Mouse (Mus musculus): ENCODE measurements at regions not wholly inside any gene's neighbourhood (a gene's known extent, or its start where the extent isn't known, plus 50 kb on each side); places are given as distances from the start of the nearest gene placed in this dataset.
"Not testable (repeated sequence)": the region's sequence is repeated elsewhere in the genome, so short reads cannot be mapped to it uniquely, and the experiment has no call there.

DNA sequence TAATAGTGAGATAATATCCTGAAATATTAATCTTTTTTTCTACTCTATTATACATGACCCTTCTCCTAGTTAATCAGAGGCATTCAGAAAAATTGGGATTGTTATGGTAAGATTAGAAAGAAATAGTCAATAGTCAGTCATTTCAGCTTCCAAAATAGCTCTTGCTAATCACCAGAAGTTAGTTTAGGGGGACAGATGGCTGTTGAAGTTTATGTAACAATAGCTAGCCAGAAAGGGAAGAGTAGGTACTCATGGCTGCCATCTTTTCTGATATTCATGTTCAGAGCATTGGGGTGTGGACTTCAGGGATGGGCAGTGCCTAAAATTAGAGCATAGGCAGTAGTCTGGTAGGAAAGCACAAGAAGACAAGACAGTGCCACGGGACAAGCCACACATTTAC lies 306.8 kb upstream of the Ercc4 start:
- WGBS = 63% methylated on average over 1 of the region's 1 CpGs
- ATAC-seq (replicated peaks; ENCODE audit: low FRiP score, low TSS enrichment, low read depth) (no peak), DNase-seq (ENCODE audit: low spot score) (no peak)
- Histone ChIP-seq H3K9me3 (ENCODE audit: control insufficient read depth, low read length) (no peaks in the 10 kb centered on the region), H3K4me3 (ENCODE audit: low read depth, low read length) (no peak overlapping the region), H3K36me3 (ENCODE audit: control insufficient read depth, insufficient read depth, low read length) (no peaks in the 10 kb centered on the region), H3K9ac (ENCODE audit: low read length) (no peak overlapping the region), H3K4me2 (ENCODE audit: low read length) (no peak overlapping the region), H3K27me3 (replicated peaks; ENCODE audit: control insufficient read depth, insufficient read depth, low read length) (no peaks in the 10 kb centered on the region), H3K27ac (ENCODE audit: low read depth) (no peak overlapping the region), H3K4me1 (replicated peaks; ENCODE audit: control insufficient read depth, insufficient read depth, low read length) (no peaks in the 10 kb centered on the region)

DNA sequence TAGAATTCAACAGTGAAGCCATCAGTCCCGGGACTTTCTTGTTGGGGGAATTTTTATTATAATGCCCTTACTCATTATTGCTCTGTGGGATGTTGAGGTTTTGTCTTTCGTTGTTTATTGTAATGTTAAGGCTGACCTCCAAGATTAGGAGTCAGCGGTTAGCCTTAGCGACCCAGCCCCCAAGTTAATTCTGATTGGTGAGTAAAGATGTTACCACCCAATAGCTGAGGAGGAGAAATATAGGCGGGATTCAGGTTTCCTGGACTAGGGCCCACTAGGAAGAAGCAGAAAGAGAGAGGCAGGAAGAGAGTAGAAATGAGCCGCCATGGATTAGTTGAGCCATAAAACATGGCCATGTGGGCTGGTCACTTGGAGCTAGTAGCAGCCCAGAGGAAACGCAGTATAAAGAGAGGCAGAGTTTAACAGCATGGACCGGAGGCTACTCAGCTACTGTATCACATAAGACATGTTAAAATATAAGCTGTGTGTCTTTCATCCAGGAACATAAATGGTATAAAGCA lies 302.1 kb upstream of the Ercc4 start:
- no peaks in the 10 kb centered on the region for H3K27me3 ChIP-seq (replicated peaks; ENCODE audit: control insufficient read depth, insufficient read depth, low read length)
- H3K9me3 ChIP-seq (ENCODE audit: control insufficient read depth, low read length) = no peaks in the 10 kb centered on the region
- H3K4me1 ChIP-seq (replicated peaks; ENCODE audit: control insufficient read depth, insufficient read depth, low read length) = no peaks in the 10 kb centered on the region
- H3K9ac ChIP-seq (ENCODE audit: low read length) = no peak overlapping the region
- H3K27ac ChIP-seq (ENCODE audit: low read depth) = no peak overlapping the region
- H3K4me2 ChIP-seq (ENCODE audit: low read length) = no peak overlapping the region
- DNase-seq (ENCODE audit: low spot score) = no peak
- H3K36me3 ChIP-seq (ENCODE audit: control insufficient read depth, insufficient read depth, low read length) = no peaks in the 10 kb centered on the region
- H3K4me3 ChIP-seq (ENCODE audit: low read depth, low read length) = no peak overlapping the region
- ATAC-seq (replicated peaks; ENCODE audit: low FRiP score, low TSS enrichment, low read depth) = no peak
- 49% methylated on average over 8 of the region's 8 CpGs for WGBS

DNA sequence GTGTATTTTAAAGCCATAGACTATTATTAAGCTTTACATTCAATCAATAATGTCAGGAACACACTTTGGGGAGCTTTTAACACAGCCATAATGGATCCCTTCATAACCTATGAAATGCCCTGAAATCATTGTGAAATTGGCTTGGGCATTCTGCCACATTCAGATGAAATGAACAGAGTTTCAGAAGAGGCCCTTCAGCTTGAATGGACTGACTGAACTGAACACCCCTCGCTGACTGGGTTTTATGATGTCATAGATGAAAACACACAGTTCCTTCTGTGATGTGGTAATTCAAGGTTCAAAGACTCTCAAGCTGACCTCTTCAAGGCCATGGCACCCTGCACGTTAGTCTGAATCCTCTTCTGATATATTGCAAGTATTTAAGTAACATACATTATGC lies 298.4 kb upstream of the Ercc4 start:
- no peaks in the 10 kb centered on the region for H3K27me3 ChIP-seq (replicated peaks; ENCODE audit: control insufficient read depth, insufficient read depth, low read length)
- ATAC-seq (replicated peaks; ENCODE audit: low FRiP score, low TSS enrichment, low read depth) (no peak), DNase-seq (ENCODE audit: low spot score) (no peak)
- H3K4me3 ChIP-seq (ENCODE audit: low read depth, low read length) = no peak overlapping the region
- H3K9me3 ChIP-seq (ENCODE audit: control insufficient read depth, low read length) = no peaks in the 10 kb centered on the region
- H3K4me1 ChIP-seq (replicated peaks; ENCODE audit: control insufficient read depth, insufficient read depth, low read length) = no peaks in the 10 kb centered on the region
- H3K27ac ChIP-seq (ENCODE audit: low read depth) = no peak overlapping the region
- H3K4me2 ChIP-seq (ENCODE audit: low read length) = no peak overlapping the region
- 57% methylated on average over 2 of the region's 2 CpGs for whole genome bisulfite sequencing
- no peak overlapping the region for H3K9ac ChIP-seq (ENCODE audit: low read length)
- no peaks in the 10 kb centered on the region for H3K36me3 ChIP-seq (ENCODE audit: control insufficient read depth, insufficient read depth, low read length)

DNA sequence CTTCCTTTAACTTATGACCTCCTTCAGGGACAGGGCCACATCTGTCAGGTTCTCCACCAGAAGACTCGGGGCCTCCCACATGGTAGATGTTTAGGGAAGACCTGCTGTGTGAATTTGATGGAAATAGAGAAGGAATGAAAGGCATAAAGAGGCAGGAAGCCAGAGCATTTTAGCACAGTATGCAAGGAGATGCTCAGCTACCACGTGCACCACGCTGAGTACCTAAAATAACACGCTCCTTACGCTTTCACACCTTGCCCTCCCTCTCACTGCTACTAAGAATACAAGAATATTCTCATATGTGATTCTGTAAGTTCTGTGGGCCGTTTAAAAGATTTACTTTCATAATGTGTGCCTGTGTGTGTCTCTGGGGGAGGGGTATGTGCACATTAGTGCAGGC lies 284.8 kb upstream of the Ercc4 start:
- ATAC-seq (replicated peaks; ENCODE audit: low FRiP score, low TSS enrichment, low read depth) (no peak), DNase-seq (ENCODE audit: low spot score) (no peak)
- 82% methylated on average over 6 of the region's 6 CpGs for WGBS
- Histone ChIP-seq H3K9ac (ENCODE audit: low read length) (no peak overlapping the region), H3K27me3 (replicated peaks; ENCODE audit: control insufficient read depth, insufficient read depth, low read length) (no peaks in the 10 kb centered on the region), H3K4me2 (ENCODE audit: low read length) (no peak overlapping the region), H3K27ac (ENCODE audit: low read depth) (no peak overlapping the region), H3K9me3 (ENCODE audit: control insufficient read depth, low read length) (no peaks in the 10 kb centered on the region), H3K36me3 (ENCODE audit: control insufficient read depth, insufficient read depth, low read length) (no peaks in the 10 kb centered on the region), H3K4me1 (replicated peaks; ENCODE audit: control insufficient read depth, insufficient read depth, low read length) (no peaks in the 10 kb centered on the region), H3K4me3 (ENCODE audit: low read depth, low read length) (no peak overlapping the region)

DNA sequence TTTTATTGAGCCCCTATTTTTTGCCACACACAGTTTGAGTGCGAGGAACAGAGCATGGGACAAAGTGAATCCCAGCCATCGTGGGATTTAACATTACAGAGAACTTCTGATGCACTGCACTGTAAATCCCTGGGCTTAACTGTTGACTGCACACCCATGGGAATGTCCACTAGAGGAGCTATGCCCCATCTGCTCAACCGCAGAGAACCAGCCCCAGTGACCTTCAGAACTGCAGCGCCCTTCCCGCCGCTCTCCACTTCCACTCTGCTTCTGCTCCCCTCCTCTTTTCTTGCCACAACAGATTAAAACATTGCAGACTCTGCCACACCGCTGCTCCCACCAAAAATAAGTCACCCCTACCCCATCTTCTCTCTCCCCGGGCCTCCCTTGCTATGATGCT lies 283.3 kb upstream of the Ercc4 start:
- no peak for DNase-seq (ENCODE audit: low spot score)
- Histone ChIP-seq H3K9ac (ENCODE audit: low read length) (no peak overlapping the region), H3K4me3 (ENCODE audit: low read depth, low read length) (no peak overlapping the region), H3K4me1 (replicated peaks; ENCODE audit: control insufficient read depth, insufficient read depth, low read length) (no peaks in the 10 kb centered on the region), H3K27me3 (replicated peaks; ENCODE audit: control insufficient read depth, insufficient read depth, low read length) (no peaks in the 10 kb centered on the region), H3K4me2 (ENCODE audit: low read length) (no peak overlapping the region), H3K36me3 (ENCODE audit: control insufficient read depth, insufficient read depth, low read length) (no peaks in the 10 kb centered on the region), H3K27ac (ENCODE audit: low read depth) (no peak overlapping the region), H3K9me3 (ENCODE audit: control insufficient read depth, low read length) (no peaks in the 10 kb centered on the region)
- WGBS = 62% methylated on average over 8 of the region's 8 CpGs
- ATAC-seq (replicated peaks; ENCODE audit: low FRiP score, low TSS enrichment, low read depth) = no peak

DNA sequence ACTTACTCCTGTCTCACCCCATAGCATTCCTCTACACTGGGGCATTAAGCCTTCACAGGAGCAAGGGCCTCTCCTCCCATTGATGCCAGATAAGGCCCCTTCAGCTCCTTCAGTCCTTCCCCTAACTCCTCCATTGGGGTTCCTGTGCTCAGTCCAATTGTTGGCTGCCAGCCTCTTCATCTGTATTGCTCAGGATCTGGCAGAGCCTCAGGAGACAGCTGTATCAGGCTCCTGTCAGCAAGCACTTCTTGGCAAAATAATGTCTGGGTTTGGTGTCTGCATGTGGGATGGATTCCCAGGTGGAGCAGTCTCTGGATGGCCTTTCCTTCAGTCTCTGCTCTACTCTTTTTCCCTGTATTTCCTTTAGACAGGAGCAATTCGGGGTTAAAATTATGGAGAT lies 278.2 kb upstream of the Ercc4 start:
- H3K36me3 ChIP-seq (ENCODE audit: control insufficient read depth, insufficient read depth, low read length); H3K27ac ChIP-seq (ENCODE audit: low read depth); H3K4me1 ChIP-seq (replicated peaks; ENCODE audit: control insufficient read depth, insufficient read depth, low read length); H3K27me3 ChIP-seq (replicated peaks; ENCODE audit: control insufficient read depth, insufficient read depth, low read length); ATAC-seq (replicated peaks; ENCODE audit: low FRiP score, low TSS enrichment, low read depth); H3K4me2 ChIP-seq (ENCODE audit: low read length); H3K9ac ChIP-seq (ENCODE audit: low read length); H3K4me3 ChIP-seq (ENCODE audit: low read depth, low read length); DNase-seq (ENCODE audit: low spot score); H3K9me3 ChIP-seq (ENCODE audit: control insufficient read depth, low read length): not testable (repeated sequence)
- 65% methylated on average over 1 of the region's 1 CpGs for WGBS

DNA sequence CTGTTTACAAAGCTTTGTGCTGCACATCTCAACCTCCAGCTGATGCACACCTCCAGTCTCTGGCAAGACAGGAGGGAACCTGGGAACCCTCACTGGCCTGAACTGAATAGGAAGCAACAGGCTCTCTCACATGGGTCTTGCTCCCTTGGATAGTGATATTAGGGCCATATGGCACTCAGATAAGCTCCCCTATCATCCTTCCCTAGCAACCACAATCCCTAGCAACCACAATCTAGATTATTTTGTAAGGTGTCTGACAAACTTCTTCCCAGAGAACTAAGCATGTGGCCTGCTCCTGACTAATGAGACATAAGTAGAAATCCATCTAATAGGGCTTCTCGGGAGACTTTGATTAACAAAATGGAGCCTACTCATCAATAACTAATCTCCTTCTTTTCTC lies 253.1 kb upstream of the Ercc4 start:
- no peaks in the 10 kb centered on the region for H3K36me3 ChIP-seq (ENCODE audit: control insufficient read depth, insufficient read depth, low read length)
- H3K4me3 ChIP-seq (ENCODE audit: low read depth, low read length) = no peak overlapping the region
- DNase-seq (ENCODE audit: low spot score) (no peak), ATAC-seq (replicated peaks; ENCODE audit: low FRiP score, low TSS enrichment, low read depth) (no peak)
- 97% methylated on average over 1 of the region's 1 CpGs for WGBS
- no peak overlapping the region for H3K27ac ChIP-seq (ENCODE audit: low read depth)
- no peaks in the 10 kb centered on the region for H3K9me3 ChIP-seq (ENCODE audit: control insufficient read depth, low read length)
- H3K4me1 ChIP-seq (replicated peaks; ENCODE audit: control insufficient read depth, insufficient read depth, low read length) = no peaks in the 10 kb centered on the region
- no peak overlapping the region for H3K9ac ChIP-seq (ENCODE audit: low read length)
- H3K4me2 ChIP-seq (ENCODE audit: low read length) = no peak overlapping the region
- H3K27me3 ChIP-seq (replicated peaks; ENCODE audit: control insufficient read depth, insufficient read depth, low read length) = no peaks in the 10 kb centered on the region

DNA sequence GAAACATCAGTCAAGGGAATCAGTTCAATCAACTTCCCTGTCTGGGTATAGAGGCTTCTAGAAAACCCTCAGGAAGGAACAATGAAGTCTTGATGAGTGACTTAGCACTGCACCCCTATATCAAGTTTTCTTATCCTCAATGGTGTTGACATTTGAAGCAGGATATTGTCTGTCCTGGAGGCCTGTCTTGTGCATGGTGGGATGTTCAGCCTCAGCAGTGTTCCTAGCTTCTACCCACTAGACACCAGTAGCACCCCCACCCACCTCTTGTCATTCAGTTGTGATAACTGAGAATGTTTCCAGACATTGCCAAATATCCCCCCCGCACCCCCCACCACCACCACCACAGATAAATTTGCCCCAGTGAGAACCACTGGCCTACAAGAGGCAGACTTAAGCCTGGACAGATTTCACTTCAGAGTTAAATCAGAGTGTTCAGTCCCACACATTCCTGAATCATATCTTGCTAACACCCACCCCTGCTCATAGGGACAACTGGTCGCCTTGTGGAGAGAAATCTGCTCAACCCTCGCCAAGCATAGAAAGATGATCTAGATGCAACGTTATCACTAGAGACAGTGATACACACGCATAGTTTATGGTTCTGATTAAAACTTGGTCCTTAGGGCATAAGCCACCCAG lies 249.6 kb upstream of the Ercc4 start:
- DNase-seq (ENCODE audit: low spot score) = no peak
- no peak overlapping the region for H3K27ac ChIP-seq (ENCODE audit: low read depth)
- H3K4me2 ChIP-seq (ENCODE audit: low read length) = no peak overlapping the region
- WGBS = 84% methylated on average over 5 of the region's 5 CpGs
- no peak for ATAC-seq (replicated peaks; ENCODE audit: low FRiP score, low TSS enrichment, low read depth)
- H3K9me3 ChIP-seq (ENCODE audit: control insufficient read depth, low read length) = no peaks in the 10 kb centered on the region
- H3K4me1 ChIP-seq (replicated peaks; ENCODE audit: control insufficient read depth, insufficient read depth, low read length) = no peaks in the 10 kb centered on the region
- no peaks in the 10 kb centered on the region for H3K27me3 ChIP-seq (replicated peaks; ENCODE audit: control insufficient read depth, insufficient read depth, low read length)
- H3K36me3 ChIP-seq (ENCODE audit: control insufficient read depth, insufficient read depth, low read length) = no peaks in the 10 kb centered on the region
- no peak overlapping the region for H3K4me3 ChIP-seq (ENCODE audit: low read depth, low read length)
- no peak overlapping the region for H3K9ac ChIP-seq (ENCODE audit: low read length)

DNA sequence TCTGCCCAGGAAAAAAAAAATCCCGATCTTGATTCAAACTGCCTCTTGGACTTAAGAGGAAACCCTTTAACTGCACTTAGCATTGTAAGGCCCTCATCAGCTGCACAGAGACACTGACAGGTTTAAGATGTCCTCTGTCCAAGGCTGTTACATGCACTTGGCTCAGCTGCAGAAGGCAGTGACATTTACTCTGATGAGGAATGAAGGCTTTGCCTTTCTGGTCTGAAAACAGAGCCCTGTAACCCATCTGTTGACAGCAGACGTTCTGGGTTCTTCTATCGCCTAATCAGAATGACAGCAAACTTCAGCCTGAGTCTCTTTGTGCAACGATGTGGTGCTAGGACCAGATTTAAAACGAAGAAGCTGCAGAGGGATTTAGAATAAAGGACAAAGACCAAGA lies 246.9 kb upstream of the Ercc4 start:
- H3K27me3 ChIP-seq (replicated peaks; ENCODE audit: control insufficient read depth, insufficient read depth, low read length) = no peaks in the 10 kb centered on the region
- H3K9ac ChIP-seq (ENCODE audit: low read length) = no peak overlapping the region
- no peak overlapping the region for H3K27ac ChIP-seq (ENCODE audit: low read depth)
- no peaks in the 10 kb centered on the region for H3K9me3 ChIP-seq (ENCODE audit: control insufficient read depth, low read length)
- no peak overlapping the region for H3K4me2 ChIP-seq (ENCODE audit: low read length)
- no peaks in the 10 kb centered on the region for H3K4me1 ChIP-seq (replicated peaks; ENCODE audit: control insufficient read depth, insufficient read depth, low read length)
- DNase-seq (ENCODE audit: low spot score) (no peak), ATAC-seq (replicated peaks; ENCODE audit: low FRiP score, low TSS enrichment, low read depth) (no peak)
- WGBS = 77% methylated on average over 5 of the region's 5 CpGs
- H3K36me3 ChIP-seq (ENCODE audit: control insufficient read depth, insufficient read depth, low read length) = no peaks in the 10 kb centered on the region
- no peak overlapping the region for H3K4me3 ChIP-seq (ENCODE audit: low read depth, low read length)

Measured in intestine, embryonic 14.5 days (tissue).